Mouse (Mus musculus): Measurements from ENCODE around the gene Ppox. TPM values are rescaled to one million over a fixed set of nuclear protein-coding genes. Genes with fewer than 3 reads are reported as not detected.

Ppox gene
- total RNA-seq, 2 experiments from 2014 or later: 7.8 to 7.9 TPM

- DNase-seq (ENCODE audit: low spot score): no peak
Observed at GRCm38 (mm10) chr1:171286517-171286916, 5.5 kb upstream of the Ppox start.

DNA sequence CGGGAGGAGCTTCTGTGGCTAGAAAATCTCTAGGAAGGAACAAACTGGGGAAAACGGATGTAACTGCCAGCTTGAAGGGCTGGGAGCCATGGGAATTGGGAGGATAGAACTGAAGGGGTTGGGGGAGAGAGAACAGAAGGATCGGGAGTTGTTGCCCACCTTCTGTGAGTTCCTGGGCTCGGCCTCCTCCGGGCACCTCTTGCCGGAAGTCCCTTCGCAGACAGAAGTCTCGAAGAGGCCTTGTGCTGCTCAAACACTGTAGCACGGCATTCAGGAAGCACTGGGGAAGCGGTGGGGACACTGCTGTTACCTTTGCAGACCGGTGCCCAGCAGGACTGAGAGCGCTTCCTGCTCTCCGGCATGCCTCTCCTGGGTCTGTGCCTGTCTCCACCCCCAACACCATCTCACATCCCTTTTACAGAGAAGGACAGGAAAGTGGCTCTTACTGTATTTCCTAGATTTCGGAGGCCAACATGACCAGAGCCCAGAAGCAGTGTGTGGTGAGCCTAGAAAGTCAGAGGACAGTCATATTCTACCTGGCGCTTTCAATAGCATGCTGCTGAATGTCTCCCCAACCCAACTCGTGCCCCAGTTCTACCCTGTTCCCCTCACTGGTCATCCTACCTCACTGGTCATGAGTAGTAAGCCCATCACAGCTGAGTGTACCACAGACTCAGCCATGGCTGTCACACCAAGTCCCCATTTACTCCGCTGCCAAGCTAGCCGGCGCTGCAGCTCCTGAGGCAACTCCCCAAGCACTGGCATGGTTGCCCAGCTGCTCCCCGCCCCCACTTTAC lies 4.3 kb upstream of the Ppox start:
- no peak for DNase-seq (ENCODE audit: low spot score)

DNA sequence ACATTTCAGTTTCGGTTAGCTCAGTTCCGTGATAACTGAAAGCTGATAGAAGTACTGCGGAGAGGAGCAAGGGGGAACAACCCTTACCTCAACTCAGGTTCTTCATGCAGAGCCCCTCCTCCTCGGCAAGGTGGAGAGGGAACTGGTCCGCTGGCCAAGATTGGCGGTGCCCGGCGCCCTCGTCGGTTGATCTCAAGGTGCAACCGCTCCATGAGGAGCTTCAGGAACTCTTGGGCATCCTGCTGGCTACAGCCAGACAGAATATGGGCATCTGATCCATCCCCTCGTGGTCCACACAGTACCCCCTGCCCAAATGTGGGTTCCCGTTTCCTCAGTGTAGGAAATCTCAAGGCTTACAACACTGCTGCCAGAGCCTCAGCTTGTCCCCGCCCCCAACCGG lies 3.5 kb upstream of the Ppox start:
- DNase-seq (ENCODE audit: low spot score): no peak

DNA sequence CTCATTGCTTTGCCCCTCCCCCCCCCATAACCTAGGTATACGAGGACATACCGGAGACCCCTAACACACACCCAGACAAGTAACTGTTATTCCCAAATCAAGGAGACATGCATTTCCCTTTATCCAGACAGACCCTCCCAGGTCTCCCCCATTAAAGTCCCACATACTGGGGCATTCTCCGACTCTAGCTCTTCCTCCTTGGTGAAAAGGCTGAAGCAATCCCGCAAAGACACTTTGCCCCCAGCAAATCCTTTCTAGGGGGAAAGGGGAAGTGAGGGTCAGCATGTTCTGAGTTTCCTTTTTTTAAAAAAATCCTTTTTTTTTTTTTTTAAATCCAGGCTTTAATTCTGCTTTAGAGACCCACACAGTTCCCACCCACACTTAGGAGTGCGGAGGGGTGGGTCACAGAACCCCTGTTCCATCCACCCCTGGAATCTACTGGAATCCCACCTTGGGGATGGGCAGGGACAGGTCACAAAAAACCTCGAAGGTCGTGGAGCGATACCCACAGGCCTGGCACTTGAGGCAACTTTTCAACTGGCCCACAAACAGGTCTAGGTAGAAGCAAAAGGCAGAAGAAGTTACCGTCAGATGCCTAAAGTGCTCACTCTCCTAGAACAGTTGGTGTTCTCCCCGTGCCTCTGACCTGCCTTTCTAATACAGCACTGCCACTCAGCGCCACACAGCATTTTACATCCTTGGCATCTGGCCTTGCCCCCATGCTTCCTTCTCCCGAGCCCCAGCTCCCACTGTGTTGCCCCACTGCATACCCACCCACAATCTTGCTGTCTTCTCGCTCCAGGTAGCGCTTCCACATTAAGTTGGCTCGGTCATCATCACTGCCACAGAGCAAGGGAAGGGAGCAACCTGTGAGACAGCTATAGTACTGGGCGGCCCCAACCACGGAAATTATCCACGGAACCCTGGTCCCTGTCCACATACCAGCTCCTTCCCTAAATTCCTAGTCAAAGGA lies 2.5 kb upstream of the Ppox start:
- no peak for DNase-seq (ENCODE audit: low spot score)

GRCm38 (mm10) chr1:171282086-171282805 lies 1.3 kb upstream of the Ppox start:
- DNase-seq (ENCODE audit: low spot score): peak; percentile 3

DNA sequence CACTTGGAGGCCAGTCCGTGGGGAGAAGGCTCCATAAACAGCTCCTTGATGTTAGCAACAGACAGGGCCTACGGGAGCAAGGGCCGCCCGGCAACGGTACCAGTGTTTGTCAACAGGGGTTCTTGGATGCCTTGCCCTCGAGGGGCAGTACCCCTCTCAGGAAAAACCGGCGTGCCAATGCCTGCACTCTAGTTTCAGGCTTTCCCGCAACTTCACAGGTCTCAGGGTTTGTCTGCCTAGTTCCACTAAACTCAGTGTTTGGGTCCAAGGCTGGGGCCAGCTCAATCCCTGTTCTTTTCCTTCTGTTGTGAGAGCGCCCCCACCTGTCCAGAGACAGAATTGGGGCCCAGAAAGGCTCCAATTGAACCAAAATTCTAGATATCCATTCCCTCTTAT lies 540 bp upstream of the Ppox start:
- DNase-seq (ENCODE audit: low spot score): peak; percentile 86

- DNase-seq (ENCODE audit: low spot score): no peak
Observed at GRCm38 (mm10) chr1:171280250-171280915, 603 bp downstream of the Ppox start.

DNA sequence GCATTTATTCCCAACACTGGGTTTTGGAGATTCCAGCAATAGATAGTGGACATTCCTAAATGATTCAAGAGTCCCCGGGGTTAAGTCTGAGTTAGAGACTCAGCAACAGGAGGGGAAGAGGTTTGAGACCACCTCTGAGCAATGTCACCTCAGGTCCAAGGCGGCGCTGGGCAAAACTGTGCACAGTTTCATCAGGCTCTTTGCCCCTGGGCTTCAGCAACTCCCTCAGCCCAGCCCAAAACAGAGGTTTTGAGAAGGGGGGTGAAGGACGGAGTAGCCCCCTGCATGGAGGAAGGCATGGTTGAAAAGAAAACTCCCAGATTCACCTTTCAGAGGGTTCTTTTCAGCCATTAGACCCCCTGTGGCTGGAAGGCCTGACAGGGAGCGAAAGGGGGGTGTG lies 1.3 kb downstream of the Ppox start:
- no peak for DNase-seq (ENCODE audit: low spot score)

DNA sequence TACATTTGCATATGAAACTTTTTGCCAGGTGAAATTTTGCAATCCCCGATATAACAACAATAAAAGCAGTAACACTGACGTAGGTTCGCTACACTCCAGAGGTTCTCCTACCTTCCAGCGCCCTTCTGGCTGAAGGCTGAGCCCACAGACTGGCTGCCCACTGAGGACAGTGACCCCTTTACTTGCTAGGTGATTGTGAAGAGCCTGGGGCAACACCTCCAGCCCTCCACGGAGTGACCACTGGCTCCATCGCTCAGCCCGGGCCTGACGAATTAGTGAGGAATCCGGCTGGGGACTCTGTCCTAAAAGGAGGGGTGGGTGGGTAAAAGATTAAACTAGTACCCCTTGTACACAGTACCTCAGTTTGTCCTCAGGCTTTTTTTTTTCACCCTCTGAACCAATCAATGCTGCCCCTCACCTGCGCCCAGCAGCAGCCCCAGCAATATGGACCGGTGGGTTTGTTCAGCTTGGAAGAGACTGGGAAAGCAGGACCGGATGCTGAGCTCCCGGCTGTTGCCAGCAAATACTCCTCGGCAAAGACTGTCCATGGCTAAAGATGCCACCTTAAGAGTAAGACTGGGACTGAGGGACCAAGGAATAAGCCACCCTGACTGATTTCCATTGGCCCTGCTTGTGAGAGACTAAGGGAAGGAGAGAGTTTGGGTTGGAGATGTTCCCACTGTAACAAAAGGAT lies 1.8 kb downstream of the Ppox start:
- DNase-seq (ENCODE audit: low spot score): no peak

- no peak for DNase-seq (ENCODE audit: low spot score)
Observed at GRCm38 (mm10) chr1:171278436-171278835, 2.5 kb downstream of the Ppox start.

- DNase-seq (ENCODE audit: low spot score): no peak
Observed at GRCm38 (mm10) chr1:171277736-171278135, 3.2 kb downstream of the Ppox start.

- no peak for DNase-seq (ENCODE audit: low spot score)
Observed at GRCm38 (mm10) chr1:171276110-171276748, 4.8 kb downstream of the Ppox start.

- DNase-seq (ENCODE audit: low spot score): no peak
Observed at GRCm38 (mm10) chr1:171275144-171275734, 5.7 kb downstream of the Ppox start.

DNA sequence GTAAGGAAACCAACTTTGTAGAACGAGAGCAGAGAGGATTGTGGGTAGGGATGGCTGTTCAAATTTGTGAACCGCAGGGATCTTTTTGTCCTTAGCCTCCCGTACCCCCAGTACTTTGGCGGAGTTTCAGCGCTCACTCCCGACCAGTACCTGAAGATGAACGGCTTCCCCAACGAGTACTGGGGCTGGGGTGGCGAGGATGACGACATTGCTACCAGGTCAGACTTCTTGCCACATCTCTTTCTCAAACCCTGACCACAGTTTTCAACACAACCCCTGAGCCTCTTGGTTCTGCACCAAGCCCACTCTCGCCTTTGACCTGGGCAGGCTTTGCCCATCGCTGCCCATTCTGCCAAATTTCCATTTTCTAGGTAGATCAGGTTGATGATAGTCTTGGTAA lies 6.8 kb downstream of the Ppox start:
- DNase-seq (ENCODE audit: low spot score): no peak

GRCm38 (mm10) chr1:171272086-171272485 lies 8.9 kb downstream of the Ppox start:
- no peak for DNase-seq (ENCODE audit: low spot score)

GRCm38 (mm10) chr1:171271622-171272021 lies 9.4 kb downstream of the Ppox start:
- no peak for DNase-seq (ENCODE audit: low spot score)

DNA sequence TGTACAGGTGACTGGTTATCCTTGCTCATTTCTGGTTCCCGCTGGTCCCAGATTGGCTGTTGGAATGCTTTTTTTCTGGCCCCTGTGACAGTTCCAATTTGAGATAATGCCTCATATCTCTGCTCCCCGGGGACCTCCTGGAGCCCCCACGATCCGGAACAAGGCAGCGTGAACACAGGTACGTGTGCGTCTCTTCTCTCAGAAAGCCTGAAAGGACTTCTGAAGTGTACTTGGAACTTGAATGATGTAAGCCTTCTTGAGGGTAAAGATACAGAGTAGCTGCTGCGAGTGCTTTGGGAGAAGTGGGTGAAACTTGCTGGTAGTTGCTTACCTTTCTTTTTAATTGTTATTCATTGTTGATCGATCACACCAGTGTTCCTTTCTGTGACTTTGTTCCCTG lies 9.8 kb downstream of the Ppox start:
- DNase-seq (ENCODE audit: low spot score): no peak

DNA sequence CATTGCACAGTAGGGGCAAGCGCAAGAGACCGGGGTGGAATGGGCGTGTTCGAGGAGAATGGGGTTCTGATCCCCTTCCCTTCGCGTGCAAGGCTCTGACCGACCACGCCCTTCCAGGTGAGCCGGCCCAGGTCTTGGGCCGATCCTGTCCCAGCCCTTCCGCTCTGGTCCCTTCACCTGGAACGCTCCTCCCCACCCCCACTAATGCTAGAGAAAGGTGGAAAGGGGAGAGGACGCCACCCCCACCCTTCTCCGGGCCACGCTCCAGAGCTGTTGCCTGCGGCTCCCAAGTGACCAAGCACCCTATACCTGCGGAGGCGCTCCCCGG lies 10.4 kb downstream of the Ppox start:
- DNase-seq (ENCODE audit: low spot score): no peak

DNA sequence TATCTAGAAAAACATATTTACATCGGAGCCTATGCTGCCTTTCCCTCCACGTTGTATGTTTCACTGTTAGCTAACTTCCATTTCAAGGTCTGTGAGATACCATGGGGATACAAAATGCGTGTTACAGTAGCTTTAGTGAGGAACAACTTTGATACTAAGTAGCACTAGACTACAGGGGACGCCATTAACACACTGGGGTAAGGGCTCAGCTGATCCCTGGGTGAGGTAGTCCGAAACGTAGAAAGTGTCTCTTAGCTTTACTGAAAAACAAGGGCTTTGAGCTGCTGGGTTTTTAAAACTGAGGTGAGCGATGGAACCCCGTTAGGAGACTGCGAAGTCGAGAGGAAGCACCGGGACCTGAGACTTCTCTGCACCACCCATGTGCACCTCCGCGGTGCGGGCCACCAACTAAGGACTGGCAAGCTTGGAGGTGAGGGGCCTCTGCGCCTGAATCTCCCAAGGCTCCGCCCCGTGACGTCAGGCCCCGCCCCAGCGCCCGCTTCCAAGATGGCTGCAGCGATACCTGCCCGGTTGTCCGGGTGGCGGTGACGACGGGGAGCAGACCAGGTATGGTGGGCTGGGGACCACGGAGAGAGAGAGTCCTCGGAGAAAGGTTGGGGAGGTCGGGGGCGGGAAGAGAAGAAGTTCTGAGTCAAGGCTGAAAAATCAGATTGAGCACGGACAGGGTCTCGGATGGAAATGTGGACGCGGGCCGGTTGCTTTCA lies 11.0 kb downstream of the Ppox start, which contains the start of gene B4galt3:
TSS of gene B4galt3 (plus strand) at position 481 of the 725 bp plus-strand sequence.
- peak; percentile 96 for DNase-seq (ENCODE audit: low spot score)

All from gastrocnemius, adult 18-20 months (tissue).